Mouse (Mus musculus): ENCODE measurements around the gene Ggta1.

DNA sequence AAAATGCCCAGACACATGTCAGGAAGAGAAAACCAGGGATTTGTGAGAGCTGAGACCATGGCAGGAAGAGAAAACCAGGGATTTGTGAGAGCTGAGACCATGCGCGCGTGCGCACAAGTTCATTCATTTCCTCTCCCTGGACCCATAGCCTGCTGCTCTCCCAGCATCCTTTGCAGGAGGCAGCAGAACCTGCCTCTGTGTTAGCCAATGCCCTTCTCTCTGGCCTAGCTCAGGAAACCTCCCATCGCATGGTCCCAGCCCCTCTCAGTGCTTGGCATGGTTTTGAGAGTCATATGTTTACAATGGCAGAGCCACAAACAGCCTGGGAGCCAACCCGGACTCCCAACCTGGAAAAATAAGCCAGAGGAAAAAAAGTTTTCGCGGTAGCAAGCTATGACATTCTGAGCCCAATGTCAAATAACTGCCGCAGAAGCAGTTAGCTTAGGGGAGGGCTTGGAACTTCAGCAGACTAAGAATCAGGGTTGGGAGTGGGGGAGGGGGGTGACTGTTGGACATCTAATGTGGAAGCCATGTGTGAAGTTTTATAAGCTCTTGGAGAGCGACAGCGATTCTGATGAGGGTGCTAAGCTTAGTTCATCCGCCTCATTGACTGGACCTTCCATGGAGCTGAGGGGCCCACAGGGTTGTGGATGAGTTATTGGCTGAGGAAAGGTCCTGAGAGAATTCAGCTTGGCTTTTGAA, 40.1 kb upstream of the Ggta1 start:
- TF ChIP-seq POLR2A (IDR thresholded peaks at IDR 0.05; ENCODE audit: extremely low read depth, insufficient read depth, low read length) (no peak), CTCF (IDR thresholded peaks at IDR 0.05; ENCODE audit: low read depth, low read length) (no peak)
